Mouse (Mus musculus): ENCODE data around the gene Piezo1. TPM values are rescaled to one million over a fixed set of nuclear protein-coding genes. Genes with fewer than 3 reads are reported as not detected.
A peak's percentile ranks its signal among the peaks of the same experiment; 100 is the strongest.

The Piezo1 gene
- polyA plus RNA-seq, 1 experiment from 2014 or later = 8.4 TPM

DNA sequence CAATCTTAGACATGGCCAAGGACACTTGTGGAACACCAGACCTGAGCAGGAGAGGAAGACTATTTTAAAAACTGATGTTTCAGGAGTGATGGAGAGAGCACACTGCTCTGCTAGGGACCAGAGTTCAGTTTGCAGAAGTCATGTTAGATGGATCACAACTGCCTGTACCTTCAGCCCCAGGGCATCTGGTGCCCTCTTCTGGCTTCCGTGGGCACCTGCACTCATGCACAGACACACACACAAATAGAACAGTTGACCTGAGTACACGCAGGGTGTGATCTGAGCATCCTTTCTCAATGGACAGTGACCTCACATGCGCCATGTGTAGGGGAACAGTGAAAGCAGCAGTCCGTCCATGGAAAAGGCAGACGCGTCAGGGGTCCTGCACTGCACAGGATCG lies 67.3 kb downstream of the Piezo1 start:
- Histone ChIP-seq H3K4me3 (no peak overlapping the region), H3K9ac (no peak overlapping the region), H3K27ac (no peak overlapping the region), H3K9me3 (no peaks in the 10 kb centered on the region), H3K4me2 (no peak overlapping the region), H3K4me1 (no peaks in the 10 kb centered on the region), H3K36me3 (peaks cover 97% of the 10 kb centered on the region), H3K27me3 (no peaks in the 10 kb centered on the region)
- ATAC-seq (ENCODE audit: insufficient number of reproducible peaks, insufficient read depth, low FRiP score, low TSS enrichment, low read depth) = no peak
- WGBS = 94% methylated on average over 7 of the region's 7 CpGs

DNA sequence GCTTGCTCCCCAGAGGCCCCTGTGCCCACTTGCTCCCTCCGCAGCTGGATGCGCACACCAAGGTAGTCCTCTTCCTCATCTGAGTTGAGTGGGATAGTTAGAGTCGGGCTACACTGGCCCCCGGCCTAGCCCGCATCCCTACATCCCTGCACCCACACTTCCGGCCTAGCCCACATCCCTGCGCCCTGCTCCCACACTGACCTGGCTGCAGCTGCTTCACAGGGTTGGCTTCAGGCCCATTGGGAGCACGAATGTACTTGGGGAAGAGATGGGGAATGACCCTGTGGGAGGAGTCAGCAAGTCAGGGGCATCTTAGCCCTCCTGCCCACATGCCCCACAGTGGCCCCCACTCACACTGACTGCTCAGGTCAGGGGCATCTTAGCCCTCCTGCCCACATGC lies 68.7 kb downstream of the Piezo1 start:
- Histone ChIP-seq H3K9me3 (no peaks in the 10 kb centered on the region), H3K4me3 (no peak overlapping the region), H3K27me3 (no peaks in the 10 kb centered on the region), H3K27ac (no peak overlapping the region), H3K4me2 (no peak overlapping the region), H3K36me3 (peaks cover 96% of the 10 kb centered on the region), H3K4me1 (no peaks in the 10 kb centered on the region), H3K9ac (no peak overlapping the region)
- WGBS = 90% methylated on average over 8 of the region's 8 CpGs
- ATAC-seq (ENCODE audit: insufficient number of reproducible peaks, insufficient read depth, low FRiP score, low TSS enrichment, low read depth) = no peak

DNA sequence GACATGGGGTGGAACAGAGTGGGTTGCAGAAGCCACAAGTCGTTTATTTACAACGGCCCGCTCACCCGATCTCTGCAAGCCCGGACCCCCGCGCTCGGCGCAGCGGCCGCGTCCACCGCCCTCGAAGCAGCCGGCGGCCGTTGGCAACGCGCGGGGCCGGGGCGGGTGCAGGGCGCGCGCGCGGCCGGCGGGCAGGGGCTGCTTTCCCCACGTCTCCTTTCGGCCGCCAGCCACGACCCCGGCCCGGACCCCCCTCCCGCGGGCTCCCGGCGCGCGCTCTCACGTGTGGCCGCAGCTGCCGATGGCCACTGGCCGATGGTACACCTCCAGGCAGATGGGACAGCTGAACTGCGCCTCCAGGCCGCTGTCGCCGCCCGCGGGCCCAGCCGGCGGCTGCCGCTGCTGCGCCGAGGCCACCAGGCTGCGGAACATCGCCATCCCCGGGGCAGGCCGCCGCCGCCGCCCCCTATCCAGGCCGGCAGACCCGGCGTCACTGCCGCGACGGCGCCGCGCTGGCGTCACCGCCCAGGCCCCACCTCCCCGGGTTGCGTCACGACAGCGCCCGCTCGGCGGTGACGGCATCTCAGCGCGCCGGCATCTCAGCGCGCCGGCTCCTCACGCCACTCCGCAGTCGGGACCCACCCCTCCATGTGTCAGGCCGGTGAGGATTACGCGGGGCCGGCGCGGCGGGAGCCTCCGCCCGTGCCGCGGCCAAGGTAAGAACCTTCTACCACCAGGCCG lies 75.4 kb downstream of the Piezo1 start, which contains the start of the genes Rnf166 and Ctu2:
Gene Rnf166 (minus strand): TSS at position 485 of the 741 bp plus-strand sequence.
Gene Ctu2 (plus strand): TSS at position 564 of the 741 bp plus-strand sequence.
- H3K27me3 ChIP-seq = no peaks in the 10 kb centered on the region
- H3K4me3 ChIP-seq = peak within 1 kb of the TSS; percentile 100
- no peaks in the 10 kb centered on the region for H3K9me3 ChIP-seq
- H3K9ac ChIP-seq = peak within 1 kb of the TSS; percentile 96
- peak within 1 kb of the TSS; percentile 81 for H3K27ac ChIP-seq
- under 1% methylated on average over 96 of the region's 103 CpGs for WGBS
- peak; percentile 81 for ATAC-seq (ENCODE audit: insufficient number of reproducible peaks, insufficient read depth, low FRiP score, low TSS enrichment, low read depth)
- peaks cover 54% of the 10 kb centered on the region for H3K36me3 ChIP-seq
- peaks cover 26% of the 10 kb centered on the region for H3K4me1 ChIP-seq
- H3K4me2 ChIP-seq = peak within 1 kb of the TSS; percentile 95

DNA sequence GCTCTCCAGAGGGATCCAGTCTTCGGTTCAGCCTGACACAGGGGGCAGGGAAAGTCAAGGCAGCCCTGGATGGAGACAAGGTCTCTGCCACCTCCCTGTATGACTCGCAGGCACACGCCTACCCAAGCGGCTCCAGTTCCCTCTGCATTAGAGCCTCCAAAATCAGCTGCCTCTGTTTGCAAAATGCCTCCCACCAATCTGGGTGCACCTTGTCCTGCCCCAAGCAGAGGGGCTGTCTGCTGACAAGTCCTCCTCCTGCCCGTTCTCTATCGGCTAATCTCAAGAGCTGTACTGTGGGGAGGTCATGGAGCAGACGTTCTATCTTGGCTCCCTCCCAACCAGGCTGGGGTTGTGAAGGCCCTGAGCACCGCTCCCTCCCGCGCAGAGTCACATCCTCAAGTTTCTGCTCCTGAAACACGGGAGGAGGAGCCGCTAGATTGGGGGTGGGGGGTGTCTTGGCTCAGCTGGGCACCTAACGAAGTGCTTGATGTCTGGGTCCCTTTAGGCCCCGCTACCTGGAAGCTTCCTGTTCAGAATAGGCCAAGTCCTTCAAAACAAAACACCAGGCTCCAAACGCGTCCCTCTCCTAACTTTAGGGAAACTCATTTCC lies 76.1 kb downstream of the Piezo1 start:
- peaks cover 26% of the 10 kb centered on the region for H3K4me1 ChIP-seq
- H3K27ac ChIP-seq = peak overlapping the region; percentile 81
- H3K27me3 ChIP-seq = no peaks in the 10 kb centered on the region
- peak overlapping the region; percentile 100 for H3K4me3 ChIP-seq
- H3K36me3 ChIP-seq = peaks cover 56% of the 10 kb centered on the region
- peak overlapping the region; percentile 96 for H3K9ac ChIP-seq
- WGBS = 8% methylated on average over 16 of the region's 16 CpGs
- no peak for ATAC-seq (ENCODE audit: insufficient number of reproducible peaks, insufficient read depth, low FRiP score, low TSS enrichment, low read depth)
- H3K4me2 ChIP-seq = peak overlapping the region; percentile 95
- H3K9me3 ChIP-seq = no peaks in the 10 kb centered on the region

DNA sequence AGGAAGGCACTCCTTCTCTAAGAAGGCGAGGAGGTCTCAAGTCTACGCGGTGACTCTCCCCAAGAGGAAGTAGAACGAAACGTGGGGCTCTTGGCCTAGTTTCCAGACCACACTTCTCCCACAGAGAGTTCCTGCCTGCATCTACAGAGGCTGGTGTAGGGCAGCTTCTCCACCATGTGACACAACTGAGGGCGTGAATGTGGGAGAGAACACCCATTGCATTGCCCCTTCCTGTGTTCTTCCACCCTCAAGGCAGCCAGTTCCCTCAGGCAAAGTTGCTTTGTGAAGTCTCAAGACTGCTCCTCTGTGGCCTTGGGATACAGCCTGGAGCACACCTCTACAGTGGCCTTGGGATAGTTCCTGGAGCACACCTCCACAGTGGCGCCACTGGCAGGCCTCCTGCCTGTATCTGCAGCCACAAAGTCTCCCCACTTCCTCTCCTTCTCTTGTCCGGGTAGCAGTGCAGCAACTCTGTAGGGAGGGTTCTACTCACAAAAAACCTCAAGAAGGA lies 77.2 kb downstream of the Piezo1 start:
- peaks cover 26% of the 10 kb centered on the region for H3K4me1 ChIP-seq
- H3K4me3 ChIP-seq = peak overlapping the region; percentile 100; the same call in 1 of the 2 replicates
- peak overlapping the region; percentile 95; the same call in 1 of the 2 replicates for H3K4me2 ChIP-seq
- WGBS = 87% methylated on average over 8 of the region's 8 CpGs
- H3K9me3 ChIP-seq = no peaks in the 10 kb centered on the region
- no peak for ATAC-seq (ENCODE audit: insufficient number of reproducible peaks, insufficient read depth, low FRiP score, low TSS enrichment, low read depth)
- H3K36me3 ChIP-seq = peaks cover 53% of the 10 kb centered on the region
- 0 out of 2 replicates have a peak overlapping the region, but pooled peaks have one; percentile 11 for H3K9ac ChIP-seq
- H3K27me3 ChIP-seq = no peaks in the 10 kb centered on the region
- no peak overlapping the region for H3K27ac ChIP-seq

DNA sequence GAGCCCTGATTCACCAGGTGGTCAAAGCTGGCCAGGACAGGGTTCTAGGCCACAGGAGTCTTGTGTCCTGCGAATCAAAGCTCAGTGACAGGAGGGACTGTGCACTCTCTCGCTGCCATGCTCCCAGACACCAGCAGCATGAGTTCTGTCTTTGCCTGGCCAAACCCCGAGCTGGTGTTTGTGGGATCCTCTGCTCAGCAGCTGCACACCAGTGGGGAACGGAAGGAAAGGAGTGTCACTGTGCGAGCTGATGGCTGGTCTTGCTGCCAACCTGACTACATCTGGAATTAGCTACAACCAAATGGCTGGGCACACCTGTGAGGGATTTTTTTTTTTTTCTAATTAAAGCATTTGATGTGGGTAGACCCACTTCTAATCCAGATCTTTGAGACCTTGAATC lies 80.4 kb downstream of the Piezo1 start:
- Histone ChIP-seq H3K9me3 (no peaks in the 10 kb centered on the region), H3K4me3 (no peak overlapping the region), H3K27me3 (no peaks in the 10 kb centered on the region), H3K9ac (no peak overlapping the region), H3K36me3 (peaks cover 71% of the 10 kb centered on the region), H3K4me2 (no peak overlapping the region), H3K4me1 (peaks cover 17% of the 10 kb centered on the region), H3K27ac (no peak overlapping the region)
- WGBS = 79% methylated on average over 5 of the region's 5 CpGs
- no peak for ATAC-seq (ENCODE audit: insufficient number of reproducible peaks, insufficient read depth, low FRiP score, low TSS enrichment, low read depth)

DNA sequence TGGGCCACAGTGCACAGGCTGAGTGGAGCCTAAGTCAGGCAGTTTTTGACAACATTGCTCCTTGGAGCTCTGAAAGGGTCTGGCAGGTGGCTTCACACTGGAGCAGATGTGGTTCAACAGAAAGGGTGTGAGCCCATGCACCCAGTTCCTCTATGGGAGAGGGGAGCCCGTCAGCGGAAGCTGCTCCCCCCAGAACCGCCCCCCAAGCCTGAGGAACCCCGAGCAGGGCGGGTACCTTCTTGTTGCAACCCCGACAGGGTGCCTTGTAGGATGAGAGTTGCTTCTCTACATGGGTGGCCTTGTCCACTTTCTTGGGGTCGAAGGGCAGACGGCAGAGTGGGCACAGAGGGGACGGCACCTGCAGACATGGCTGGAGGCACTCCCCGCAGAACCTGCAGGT lies 81.2 kb downstream of the Piezo1 start:
- 88% methylated on average over 10 of the region's 10 CpGs for WGBS
- Histone ChIP-seq H3K36me3 (peaks cover 79% of the 10 kb centered on the region), H3K9me3 (no peaks in the 10 kb centered on the region), H3K4me1 (peaks cover 14% of the 10 kb centered on the region), H3K9ac (no peak overlapping the region), H3K4me3 (no peak overlapping the region), H3K4me2 (no peak overlapping the region), H3K27me3 (no peaks in the 10 kb centered on the region), H3K27ac (no peak overlapping the region)
- no peak for ATAC-seq (ENCODE audit: insufficient number of reproducible peaks, insufficient read depth, low FRiP score, low TSS enrichment, low read depth)

DNA sequence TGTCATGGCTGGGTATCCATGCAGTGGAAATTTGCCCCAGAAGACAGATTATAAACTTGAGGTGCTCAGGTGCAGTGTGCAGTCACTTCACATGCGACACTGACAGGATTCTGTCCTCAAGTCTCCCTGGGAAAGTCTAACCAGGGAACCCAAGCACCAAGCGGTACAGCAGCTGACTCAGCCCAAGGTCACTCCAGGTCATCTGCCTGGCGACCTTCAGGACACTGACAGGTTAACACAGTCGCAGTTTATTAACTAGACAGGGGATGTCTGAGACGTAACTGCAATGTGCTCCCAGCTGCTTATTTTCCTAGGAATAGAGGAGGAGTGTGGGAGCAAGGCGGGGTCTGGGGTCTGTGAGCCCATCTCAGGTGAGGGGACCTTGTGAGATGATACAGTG lies 81.7 kb downstream of the Piezo1 start:
- Histone ChIP-seq H3K9me3 (no peaks in the 10 kb centered on the region), H3K4me2 (no peak overlapping the region), H3K27me3 (no peaks in the 10 kb centered on the region), H3K4me1 (peaks cover 9% of the 10 kb centered on the region), H3K27ac (no peak overlapping the region), H3K36me3 (peaks cover 81% of the 10 kb centered on the region), H3K9ac (no peak overlapping the region), H3K4me3 (no peak overlapping the region)
- WGBS = 77% methylated on average over 6 of the region's 6 CpGs
- no peak for ATAC-seq (ENCODE audit: insufficient number of reproducible peaks, insufficient read depth, low FRiP score, low TSS enrichment, low read depth)

DNA sequence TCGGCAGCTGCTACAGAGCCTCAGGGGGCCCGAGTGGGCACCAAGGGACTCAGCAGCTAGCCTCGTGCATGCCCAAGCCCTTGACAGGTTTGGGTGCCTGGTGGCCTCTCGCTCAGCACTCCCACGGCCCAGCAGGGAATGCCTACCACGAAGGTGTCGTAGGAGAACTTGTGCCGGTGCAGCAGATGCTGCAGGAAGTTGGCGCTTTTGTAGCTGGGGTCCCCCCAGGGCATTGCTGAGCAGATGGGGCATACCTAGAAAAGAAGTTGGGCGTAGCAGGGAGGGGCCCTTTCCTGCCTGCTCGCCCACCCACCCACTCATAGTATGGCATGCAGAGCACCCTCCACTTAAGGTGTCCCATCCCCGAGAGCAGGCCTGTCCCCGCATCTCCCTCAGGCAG lies 83.3 kb downstream of the Piezo1 start:
- no peak for ATAC-seq (ENCODE audit: insufficient number of reproducible peaks, insufficient read depth, low FRiP score, low TSS enrichment, low read depth)
- Histone ChIP-seq H3K9ac (no peak overlapping the region), H3K36me3 (peaks cover 68% of the 10 kb centered on the region), H3K4me1 (peaks cover 5% of the 10 kb centered on the region; the same call in 1 of the 2 replicates), H3K4me3 (no peak overlapping the region), H3K9me3 (no peaks in the 10 kb centered on the region), H3K4me2 (no peak overlapping the region), H3K27ac (no peak overlapping the region), H3K27me3 (peaks cover 4% of the 10 kb centered on the region)
- 88% methylated on average over 13 of the region's 13 CpGs for WGBS

DNA sequence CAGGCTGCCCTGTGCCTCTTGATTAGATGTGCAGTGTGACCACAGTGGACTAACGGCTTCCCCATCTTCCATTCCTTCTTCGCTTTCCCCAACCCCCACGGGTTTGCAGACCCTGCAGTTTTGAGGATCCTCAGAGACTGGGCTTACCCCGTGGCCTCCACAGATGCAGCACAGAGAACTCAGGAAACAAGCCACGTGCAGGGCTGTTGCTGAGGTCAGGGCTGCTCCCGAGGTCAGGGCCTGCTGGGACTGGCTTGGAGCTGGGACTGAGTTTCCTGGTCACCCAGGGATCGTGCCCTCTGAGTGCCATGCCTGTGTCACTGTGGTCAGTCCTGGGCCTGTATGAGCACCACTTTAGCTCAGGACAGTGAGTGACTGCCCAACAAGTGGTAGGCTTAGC lies 86.1 kb downstream of the Piezo1 start:
- peaks cover 33% of the 10 kb centered on the region for H3K27me3 ChIP-seq
- H3K4me1 ChIP-seq = peaks cover 22% of the 10 kb centered on the region
- no peaks in the 10 kb centered on the region for H3K9me3 ChIP-seq
- no peak overlapping the region for H3K4me3 ChIP-seq
- no peak overlapping the region for H3K4me2 ChIP-seq
- peaks cover 50% of the 10 kb centered on the region for H3K36me3 ChIP-seq
- H3K27ac ChIP-seq = no peak overlapping the region
- 70% methylated on average over 7 of the region's 7 CpGs for WGBS
- ATAC-seq (ENCODE audit: insufficient number of reproducible peaks, insufficient read depth, low FRiP score, low TSS enrichment, low read depth) = no peak
- no peak overlapping the region for H3K9ac ChIP-seq

DNA sequence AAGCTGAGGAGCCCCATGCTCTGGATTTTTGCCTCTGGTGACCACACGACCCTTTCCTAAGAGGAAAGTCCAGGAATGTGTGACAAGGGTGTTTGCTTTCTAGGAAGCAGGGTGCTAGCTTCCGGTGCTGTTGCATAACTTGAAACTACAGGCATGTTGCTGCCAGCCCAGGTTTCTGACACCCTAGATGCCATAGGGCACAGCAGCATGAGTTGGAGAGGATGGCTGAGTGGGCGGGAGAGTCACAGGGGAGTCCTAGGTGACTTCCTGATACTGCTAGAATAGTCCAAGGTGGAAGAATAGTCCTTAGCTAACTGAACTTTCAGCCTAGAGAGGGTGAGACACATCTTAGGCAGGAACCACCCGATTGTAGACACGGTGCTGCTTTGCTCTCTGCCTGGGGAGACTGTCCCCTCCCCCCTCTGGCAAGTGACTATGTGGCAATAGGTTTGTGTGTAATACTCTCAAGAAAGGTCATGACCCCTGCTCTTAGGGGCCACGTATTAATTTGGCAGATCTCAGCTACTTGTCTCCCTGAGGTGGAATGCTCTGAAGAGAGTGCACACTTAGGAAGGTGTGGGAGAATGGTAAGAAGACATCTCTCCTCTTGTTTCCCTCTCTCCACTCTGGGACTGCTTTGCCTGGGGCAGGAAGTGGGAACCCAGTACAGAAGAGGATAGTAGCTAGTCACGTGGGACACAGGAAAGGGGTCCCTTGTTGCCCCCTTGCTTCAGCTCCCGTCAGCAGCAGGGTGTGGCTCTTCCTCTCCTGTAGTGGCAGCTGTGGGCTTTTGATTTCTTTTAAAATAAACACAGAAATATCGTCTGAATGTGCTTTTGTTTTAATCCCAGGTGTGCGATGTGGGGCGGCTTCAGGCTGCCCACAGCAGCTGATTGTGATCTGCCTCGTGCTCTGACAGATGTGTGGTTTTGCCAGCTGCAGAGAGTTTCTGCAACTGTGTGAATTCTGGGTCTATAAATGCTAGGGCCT lies 87.2 kb downstream of the Piezo1 start:
- peaks cover 43% of the 10 kb centered on the region for H3K27me3 ChIP-seq
- 39% methylated on average over 12 of the region's 12 CpGs for WGBS
- no peak overlapping the region for H3K27ac ChIP-seq
- H3K4me1 ChIP-seq = peaks cover 27% of the 10 kb centered on the region
- no peak for ATAC-seq (ENCODE audit: insufficient number of reproducible peaks, insufficient read depth, low FRiP score, low TSS enrichment, low read depth)
- no peak overlapping the region for H3K9ac ChIP-seq
- no peak overlapping the region for H3K4me2 ChIP-seq
- no peaks in the 10 kb centered on the region for H3K9me3 ChIP-seq
- peaks cover 43% of the 10 kb centered on the region for H3K36me3 ChIP-seq
- no peak overlapping the region for H3K4me3 ChIP-seq
